Mouse (Mus musculus) liver, adult 10 weeks (tissue): Measurements from ENCODE around the gene Klra4. TPM values are rescaled to one million over a fixed set of nuclear protein-coding genes. Genes with fewer than 3 reads are reported as not detected.

Experiments used
- polyA plus RNA-seq: library from polyadenylated mRNA; stranded (reverse); fragments of 350-450 nt; fragmentation: Illumina TruSeq; extraction: RNeasy Lipid Tissue Mini Kit (QIAGEN cat#74804); gene quantifications from one replicate; pipeline ENCODE4 v1.2.3, GENCODE M21; 2014; ENCODE audit warnings: low read depth, low replicate concordance

Klra4 gene
- not detected for polyA plus RNA-seq

GRCm38 (mm10) chr6:130067171-130067570, at the start of gene Klra4:
Gene Klra4, minus strand, starts transcription at chr6:130067271.

DNA sequence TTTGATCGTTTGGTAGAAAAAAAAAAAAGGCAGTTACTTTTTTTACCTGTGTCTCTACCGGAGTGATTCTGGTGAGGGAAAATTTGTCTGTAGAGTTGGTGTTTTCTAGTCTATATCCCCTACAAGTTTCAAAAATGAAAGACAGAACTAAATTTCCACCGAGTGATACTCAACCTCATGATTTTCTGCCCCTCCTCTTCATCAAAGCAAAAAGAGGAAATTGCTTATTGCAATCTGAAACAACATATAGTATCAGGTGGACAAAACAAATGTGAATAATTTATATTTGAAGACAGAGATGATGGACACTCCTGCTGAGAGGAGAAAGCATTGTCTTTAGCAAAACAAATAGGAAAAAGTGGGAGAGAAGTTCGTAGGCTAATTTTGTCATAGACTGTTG, 40.2 kb downstream of the Klra4 start, which contains the start of gene Klra6:
Gene Klra6 (minus strand): TSS at position 101 of the 400 bp plus-strand sequence.

Other genes starting within 250 kb of the Klra4 start
- not detected for gene Gm17631, start 204.6 kb downstream of the Klra4 start, polyA plus RNA-seq
- not detected for gene Klra17, start 190.6 kb downstream of the Klra4 start, polyA plus RNA-seq
- not detected for gene Klra5, start 149.6 kb downstream of the Klra4 start, polyA plus RNA-seq
- not detected for gene Klra6, start 40.3 kb downstream of the Klra4 start, polyA plus RNA-seq
- not detected for gene Klra8, start 62.6 kb upstream of the Klra4 start, polyA plus RNA-seq
- gene Klra9, start 125.8 kb upstream of the Klra4 start, polyA plus RNA-seq: not detected
- gene Klra7, start 166.1 kb upstream of the Klra4 start, polyA plus RNA-seq: not detected
- not detected for gene Klra10, start 214.7 kb upstream of the Klra4 start, polyA plus RNA-seq